Mouse (Mus musculus) neural tube, embryonic 14.5 days (tissue): Measurements from ENCODE around the gene Sync. TPM values are rescaled to one million over a fixed set of nuclear protein-coding genes. Genes with fewer than 3 reads are reported as not detected.

Experiments used
- ATAC-seq: fragments of 200-750 bp; cut with Nextera tagmentation; 2 replicates; pipeline ENCODE4 v1.8.0; 2017; ENCODE audit warnings: low read depth, mild to moderate bottlenecking, moderate TSS enrichment, moderate library complexity
- H3K27ac ChIP-seq: fragments of 300-500 bp; sonication (generic); 2 replicates; pipeline ENCODE4 v1.5.1; 2014; ENCODE audit warnings: low read depth, mild to moderate bottlenecking, control low read depth, low read length, moderate library complexity, mixed read lengths
- H3K27me3 ChIP-seq: fragments of 300-500 bp; sonication (generic); 2 replicates; pipeline ENCODE4 v1.6.1; 2014; ENCODE audit warnings: low read length; ENCODE audit not compliant: control insufficient read depth, insufficient read depth
- H3K36me3 ChIP-seq: fragments of 300-500 bp; sonication (generic); 2 replicates; pipeline ENCODE4 v1.6.1; 2014; ENCODE audit warnings: low read length, mixed read lengths; ENCODE audit not compliant: control insufficient read depth, insufficient read depth
- H3K4me1 ChIP-seq: fragments of 300-500 bp; sonication (generic); 2 replicates; pipeline ENCODE4 v1.6.1; 2014; ENCODE audit warnings: low read length; ENCODE audit not compliant: control insufficient read depth, insufficient read depth
- H3K4me2 ChIP-seq: fragments of 300-500 bp; sonication (generic); 2 replicates; pipeline ENCODE4 v1.6.1; 2014; ENCODE audit warnings: mild to moderate bottlenecking, low read depth, low read length, control low read depth
- H3K4me3 ChIP-seq: fragments of 300-500 bp; sonication (generic); 2 replicates; pipeline ENCODE4 v1.5.1; 2014; ENCODE audit warnings: low read depth, low read length, control low read depth, mixed read lengths
- H3K9ac ChIP-seq: fragments of 300-500 bp; sonication (generic); replicated peaks from 2 replicates; pipeline ENCODE4 v1.6.1; 2014; ENCODE audit warnings: low read depth, mild to moderate bottlenecking, control low read depth, low read length, mixed read lengths
- H3K9me3 ChIP-seq: fragments of 300-500 bp; sonication (generic); 2 replicates; pipeline ENCODE4 v1.6.1; 2016; ENCODE audit warnings: low read length; ENCODE audit not compliant: control insufficient read depth
- WGBS: fragments of 180-500 bp; shearing (Covaris S2); extraction: QIAGEN DNeasy Blood & Tissue Kit; methylation state at CpG from one replicate; pipeline ENCODE4 v1.1.7; 2014; 5-methylcytosine and 5-hydroxymethylcytosine counted together
- polyA plus RNA-seq: library from polyadenylated mRNA; unstranded; fragments of >200 nt; fragmentation: Nextera tagmentation; extraction: Ambion mirVana; gene quantifications from 2 replicates; pipeline ENCODE4 v1.2.1, GENCODE M21; 2014

Gene Sync
- polyA plus RNA-seq, 1 experiment from 2014 or later: 1.6 TPM

- Histone ChIP-seq H3K9ac (no peak overlapping the region), H3K4me2 (no peak overlapping the region), H3K27me3 (no peaks in the 10 kb centered on the region), H3K27ac (no peak overlapping the region), H3K36me3 (peaks cover 17% of the 10 kb centered on the region; the same call in 1 of the 2 replicates), H3K9me3 (no peaks in the 10 kb centered on the region), H3K4me3 (no peak overlapping the region), H3K4me1 (no peaks in the 10 kb centered on the region)
- WGBS: 89% methylated on average over 9 of the region's 9 CpGs
- ATAC-seq: no peak
These were observed 16.4 kb downstream of the Sync start for GRCm38 (mm10) chr4:129303816-129304215.

GRCm38 (mm10) chr4:129304306-129304705 is 16.9 kb downstream of the Sync start:
- Histone ChIP-seq H3K36me3 (peaks cover 21% of the 10 kb centered on the region; the same call in 1 of the 2 replicates), H3K4me3 (no peak overlapping the region), H3K4me1 (no peaks in the 10 kb centered on the region), H3K9me3 (no peaks in the 10 kb centered on the region), H3K4me2 (no peak overlapping the region), H3K9ac (no peak overlapping the region), H3K27me3 (no peaks in the 10 kb centered on the region), H3K27ac (no peak overlapping the region)
- 75% methylated on average over 1 of the region's 1 CpGs for WGBS
- no peak for ATAC-seq

GRCm38 (mm10) chr4:129307936-129308335 is 20.5 kb downstream of the Sync start:
- Histone ChIP-seq H3K27me3 (no peaks in the 10 kb centered on the region), H3K9me3 (no peaks in the 10 kb centered on the region), H3K4me1 (no peaks in the 10 kb centered on the region), H3K4me2 (no peak overlapping the region), H3K4me3 (no peak overlapping the region), H3K36me3 (peaks cover 33% of the 10 kb centered on the region), H3K27ac (no peak overlapping the region), H3K9ac (no peak overlapping the region)
- 88% methylated on average over 1 of the region's 1 CpGs for WGBS
- ATAC-seq: no peak

- no peaks in the 10 kb centered on the region for H3K9me3 ChIP-seq
These were observed 26.5 kb downstream of the Sync start for GRCm38 (mm10) chr4:129313886-129314285.

GRCm38 (mm10) chr4:129320876-129321275 is 33.5 kb downstream of the Sync start:
- Histone ChIP-seq H3K4me2 (no peak overlapping the region), H3K9me3 (no peaks in the 10 kb centered on the region), H3K9ac (no peak overlapping the region), H3K36me3 (peaks cover 52% of the 10 kb centered on the region), H3K27ac (no peak overlapping the region), H3K4me3 (no peak overlapping the region), H3K27me3 (no peaks in the 10 kb centered on the region), H3K4me1 (no peaks in the 10 kb centered on the region)
- WGBS: 98% methylated on average over 1 of the region's 1 CpGs
- no peak for ATAC-seq

More at GRCm38 (mm10) chr4:129313886-129314285, 26.5 kb downstream of the Sync start:
- 80% methylated on average over 3 of the region's 3 CpGs for WGBS
- H3K27me3 ChIP-seq: no peaks in the 10 kb centered on the region
- H3K4me3 ChIP-seq: no peak overlapping the region
- H3K36me3 ChIP-seq: peaks cover 56% of the 10 kb centered on the region
- no peak overlapping the region for H3K27ac ChIP-seq
- H3K4me1 ChIP-seq: no peaks in the 10 kb centered on the region
- ATAC-seq: no peak
- H3K9ac ChIP-seq: no peak overlapping the region
- H3K4me2 ChIP-seq: no peak overlapping the region

GRCm38 (mm10) chr4:129322042-129322441 is 34.6 kb downstream of the Sync start:
- peaks cover 55% of the 10 kb centered on the region for H3K36me3 ChIP-seq
- H3K4me3 ChIP-seq: no peak overlapping the region

GRCm38 (mm10) chr4:129323491-129323890 is 36.1 kb downstream of the Sync start:
- Histone ChIP-seq H3K9ac (no peak overlapping the region), H3K4me2 (no peak overlapping the region), H3K9me3 (no peaks in the 10 kb centered on the region), H3K4me1 (no peaks in the 10 kb centered on the region), H3K27ac (no peak overlapping the region), H3K36me3 (peaks cover 55% of the 10 kb centered on the region), H3K4me3 (no peak overlapping the region), H3K27me3 (no peaks in the 10 kb centered on the region)
- 97% methylated on average over 1 of the region's 1 CpGs for WGBS
- no peak for ATAC-seq

More at GRCm38 (mm10) chr4:129322042-129322441, 34.6 kb downstream of the Sync start:
- ATAC-seq: no peak
- Histone ChIP-seq H3K27me3 (no peaks in the 10 kb centered on the region), H3K27ac (no peak overlapping the region), H3K4me1 (no peaks in the 10 kb centered on the region), H3K4me2 (no peak overlapping the region), H3K9me3 (no peaks in the 10 kb centered on the region), H3K9ac (no peak overlapping the region)
- WGBS: 96% methylated on average over 5 of the region's 5 CpGs

- H3K4me3 ChIP-seq: no peak overlapping the region
- 90% methylated on average over 1 of the region's 1 CpGs for WGBS
- H3K36me3 ChIP-seq: peaks cover 52% of the 10 kb centered on the region
- H3K27ac ChIP-seq: no peak overlapping the region
- no peaks in the 10 kb centered on the region for H3K27me3 ChIP-seq
- no peaks in the 10 kb centered on the region for H3K9me3 ChIP-seq
- no peak for ATAC-seq
- no peak overlapping the region for H3K9ac ChIP-seq
- no peak overlapping the region for H3K4me2 ChIP-seq
- no peaks in the 10 kb centered on the region for H3K4me1 ChIP-seq
These were observed 37.3 kb downstream of the Sync start for GRCm38 (mm10) chr4:129324756-129325155.

- peaks cover 45% of the 10 kb centered on the region for H3K36me3 ChIP-seq
- no peak for ATAC-seq
- H3K9me3 ChIP-seq: no peaks in the 10 kb centered on the region
- 0 out of 2 replicates have a peak, but pooled peaks cover 1% of the 10 kb centered on the region for H3K4me1 ChIP-seq
- no peak overlapping the region for H3K9ac ChIP-seq
- 82% methylated on average over 1 of the region's 1 CpGs for WGBS
- H3K27ac ChIP-seq: no peak overlapping the region
- no peaks in the 10 kb centered on the region for H3K27me3 ChIP-seq
- no peak overlapping the region for H3K4me3 ChIP-seq
- no peak overlapping the region for H3K4me2 ChIP-seq
These were observed 38.8 kb downstream of the Sync start for GRCm38 (mm10) chr4:129326191-129326590.
